Mouse (Mus musculus) CH12.LX (cell line): ENCODE data around the gene Bnc2. TPM values are rescaled to one million over a fixed set of nuclear protein-coding genes. Genes with fewer than 3 reads are reported as not detected.

Experiments used
- DNase-seq: peaks from one replicate; pipeline ENCODE4 v3.0.0-alpha.2; 2013; ENCODE audit errors: extremely low read depth
- H3K27ac ChIP-seq: 2 replicates; pipeline ENCODE4 v1.5.1; 2012; ENCODE audit warnings: low read depth, mild to moderate bottlenecking, control low read depth, moderate library complexity; ENCODE audit not compliant: insufficient read depth
- H3K27me3 ChIP-seq: replicated peaks from 2 replicates; pipeline ENCODE3; 2012; ENCODE audit warnings: inconsistent platforms
- H3K36me3 ChIP-seq, 2 experiments: replicated peaks in 1 of 2; 2 replicates each; pipeline versions ENCODE3 to v1.6.1; 2012; ENCODE audit warnings: inconsistent platforms in 1 of 2, low read length in 1 of 2, mild to moderate bottlenecking in 1 of 2, mixed read lengths in 1 of 2, moderate library complexity in 1 of 2; ENCODE audit not compliant: control insufficient read depth in 1 of 2, insufficient read depth in 1 of 2
- H3K4me1 ChIP-seq, 2 experiments: 2 replicates each; pipeline ENCODE4 v1.6.1; 2012; ENCODE audit warnings: inconsistent platforms in 1 of 2, moderate library complexity in 1 of 2; ENCODE audit not compliant: insufficient read depth in 2 of 2, control insufficient read depth in 1 of 2
- H3K4me2 ChIP-seq: 2 replicates; pipeline ENCODE4 v1.6.1; 2012; ENCODE audit warnings: low read depth, mild to moderate bottlenecking, control low read depth; ENCODE audit not compliant: poor library complexity, insufficient read depth, severe bottlenecking
- H3K4me3 ChIP-seq, 3 experiments: fragments of 150-350 bp in 1 of 3; sonication (generic) in 1 of 3; replicated peaks in 1 of 3; 2 replicates each; pipeline versions ENCODE3 to v1.5.1; 2011 to 2012; ENCODE audit warnings: low read depth in 2 of 3, low read length in 2 of 3, mild to moderate bottlenecking in 2 of 3, moderate library complexity in 2 of 3, control low read depth in 1 of 3, improper control_type of control experiment in 1 of 3, inconsistent platforms in 1 of 3, mixed read lengths in 1 of 3; ENCODE audit not compliant: poor library complexity in 1 of 3
- H3K79me2 ChIP-seq: replicated peaks from 2 replicates; pipeline ENCODE4 v1.6.1; 2012; ENCODE audit warnings: mild to moderate bottlenecking, moderate library complexity; ENCODE audit not compliant: control insufficient read depth, poor library complexity, insufficient read depth, severe bottlenecking; ENCODE audit errors: extremely low read depth
- H3K9ac ChIP-seq: 2 replicates; pipeline ENCODE4 v1.6.1; 2012; ENCODE audit warnings: low read depth, mild to moderate bottlenecking, control low read depth, moderate library complexity; ENCODE audit not compliant: insufficient read depth
- H3K9me3 ChIP-seq: replicated peaks from 2 replicates; pipeline ENCODE3; 2012; ENCODE audit warnings: low read length, inconsistent platforms, mixed read lengths
- BHLHE40 ChIP-seq: IDR thresholded peaks from 2 replicates; pipeline ENCODE4 v1.6.1; 2011; ENCODE audit warnings: mild to moderate bottlenecking, low read depth, low read length, improper control_type of control experiment
- CHD1 ChIP-seq: IDR thresholded peaks from 2 replicates; pipeline ENCODE4 v1.6.1; 2012; ENCODE audit warnings: low read depth, low read length, improper control_type of control experiment, inconsistent platforms
- CTCF ChIP-seq, 2 experiments: IDR thresholded peaks in 1 of 2; conservative IDR thresholded peaks in 1 of 2; 2 replicates each; pipeline ENCODE4 v1.5.1; 2011 to 2012; ENCODE audit warnings: low read depth in 2 of 2, low read length in 2 of 2, improper control_type of control experiment in 1 of 2, inconsistent platforms in 1 of 2, mild to moderate bottlenecking in 1 of 2, moderate library complexity in 1 of 2
- ELF1 ChIP-seq: IDR thresholded peaks from 2 replicates; pipeline ENCODE4 v1.6.1; 2014; ENCODE audit warnings: low read depth, mild to moderate bottlenecking, inconsistent platforms, low read length, improper control_type of control experiment
- EP300 ChIP-seq: IDR thresholded peaks from 2 replicates; pipeline ENCODE4 v1.6.1; 2011; ENCODE audit warnings: low read length, improper control_type of control experiment
- GABPA ChIP-seq: IDR thresholded peaks from 2 replicates; pipeline ENCODE4 v1.6.1; 2012; ENCODE audit warnings: low read depth, low read length, improper control_type of control experiment, inconsistent platforms; ENCODE audit not compliant: insufficient replicate concordance
- HCFC1 ChIP-seq: IDR thresholded peaks from 2 replicates; pipeline ENCODE4 v1.6.1; 2012; ENCODE audit warnings: low read depth, mild to moderate bottlenecking, inconsistent platforms, low read length, improper control_type of control experiment
- JUND ChIP-seq: conservative IDR thresholded peaks from 2 replicates; pipeline ENCODE4 v1.6.1; 2011; ENCODE audit warnings: low read depth, low read length, improper control_type of control experiment
- MAFK ChIP-seq: IDR thresholded peaks from 2 replicates; pipeline ENCODE4 v1.6.1; 2011; ENCODE audit warnings: low read length, improper control_type of control experiment; ENCODE audit not compliant: insufficient replicate concordance
- MAX ChIP-seq: IDR thresholded peaks from 2 replicates; pipeline ENCODE4 v1.6.1; 2011; ENCODE audit warnings: low read length, improper control_type of control experiment
- MEF2A ChIP-seq: IDR thresholded peaks from 2 replicates; pipeline ENCODE4 v1.6.1; 2014; ENCODE audit warnings: low read depth, mild to moderate bottlenecking, inconsistent platforms, low read length, improper control_type of control experiment, borderline replicate concordance
- MYC ChIP-seq: IDR thresholded peaks from 2 replicates; pipeline ENCODE4 v1.6.1; 2011; ENCODE audit warnings: low read depth, mild to moderate bottlenecking, improper control_type of control experiment, low read length
- NELFE ChIP-seq: IDR thresholded peaks from 2 replicates; pipeline ENCODE4 v1.6.1; 2011; ENCODE audit warnings: low read depth, low read length, improper control_type of control experiment
- NRF1 ChIP-seq: IDR thresholded peaks from 2 replicates; pipeline ENCODE4 v1.6.1; 2014; ENCODE audit warnings: low read depth, mild to moderate bottlenecking, inconsistent platforms, low read length, improper control_type of control experiment, moderate library complexity
- PAX5 ChIP-seq: IDR thresholded peaks from 2 replicates; pipeline ENCODE4 v1.6.1; 2012; ENCODE audit warnings: low read length, inconsistent platforms, mixed read lengths
- POLR2A ChIP-seq: IDR thresholded peaks from 2 replicates; pipeline ENCODE4 v1.6.1; 2011; ENCODE audit warnings: low read depth, mild to moderate bottlenecking, improper control_type of control experiment, low read length
- POLR2AphosphoS2 ChIP-seq: IDR thresholded peaks from 2 replicates; pipeline ENCODE4 v1.6.1; 2011; ENCODE audit warnings: low read depth, low read length, improper control_type of control experiment
- RAD21 ChIP-seq: IDR thresholded peaks from 2 replicates; pipeline ENCODE4 v1.6.1; 2011; ENCODE audit warnings: low read depth, mild to moderate bottlenecking, low read length, improper control_type of control experiment, moderate library complexity
- RCOR1 ChIP-seq: conservative IDR thresholded peaks from 2 replicates; pipeline ENCODE4 v1.6.1; 2012; ENCODE audit warnings: low read depth, mild to moderate bottlenecking, inconsistent platforms, low read length, improper control_type of control experiment
- TCF12 ChIP-seq: IDR thresholded peaks from 2 replicates; pipeline ENCODE4 v1.6.1; 2014; ENCODE audit warnings: low read depth, mild to moderate bottlenecking, inconsistent platforms, low read length, improper control_type of control experiment
- USF1 ChIP-seq: IDR thresholded peaks from 2 replicates; pipeline ENCODE4 v1.6.1; 2014; ENCODE audit warnings: low read depth, mild to moderate bottlenecking, inconsistent platforms, low read length, improper control_type of control experiment
- ZC3H11A ChIP-seq: IDR thresholded peaks from 2 replicates; pipeline ENCODE4 v1.6.1; 2012; ENCODE audit warnings: low read depth, mild to moderate bottlenecking, inconsistent platforms, low read length, improper control_type of control experiment
- ZKSCAN1 ChIP-seq: IDR thresholded peaks from 2 replicates; pipeline ENCODE4 v1.6.1; 2012; ENCODE audit warnings: low read depth, inconsistent platforms, low read length, improper control_type of control experiment, borderline replicate concordance
- ZNF384 ChIP-seq: IDR thresholded peaks from 2 replicates; pipeline ENCODE4 v1.6.1; 2012; ENCODE audit warnings: low read depth, low read length, improper control_type of control experiment, inconsistent platforms
- dilution Hi-C: fragments of 300-500 bp; cut with MboI; formaldehyde crosslinking; loops from 2 replicates; pipeline ENCODE4 v1.14.3; 2020; ENCODE audit warnings: low sequenced_read_pairs; ENCODE audit not compliant: extremely low pct_unique_long_range_greater_than_20kb, extremely low pct_ligation_motif_present
- in situ Hi-C: fragments of 300-500 bp; cut with MboI; formaldehyde crosslinking; loops from 3 replicates; pipeline ENCODE4 v1.14.3; 2019; ENCODE audit warnings: low sequenced_read_pairs, low pct_ligation_motif_present, low pct_unique_long_range_greater_than_20kb, mixed read lengths
- polyA plus RNA-seq: library from polyadenylated mRNA; unstranded; fragments of >175 nt; gene quantifications from 2 replicates; pipeline ENCODE4 v1.2.1, GENCODE M21; 2012; ENCODE audit warnings: low read depth; ENCODE audit not compliant: insufficient read length
- total RNA-seq, 2 experiments: library from RNA; depleted of rRNA; stranded (reverse); fragments of 300-350 nt in 1 of 2; fragments of >200 nt in 1 of 2; gene quantifications; 2 replicates each; pipeline ENCODE4 v1.2.3; 2012 to 2014

Bnc2 gene
- total and polyA plus RNA-seq, 3 experiments: not detected

DNA sequence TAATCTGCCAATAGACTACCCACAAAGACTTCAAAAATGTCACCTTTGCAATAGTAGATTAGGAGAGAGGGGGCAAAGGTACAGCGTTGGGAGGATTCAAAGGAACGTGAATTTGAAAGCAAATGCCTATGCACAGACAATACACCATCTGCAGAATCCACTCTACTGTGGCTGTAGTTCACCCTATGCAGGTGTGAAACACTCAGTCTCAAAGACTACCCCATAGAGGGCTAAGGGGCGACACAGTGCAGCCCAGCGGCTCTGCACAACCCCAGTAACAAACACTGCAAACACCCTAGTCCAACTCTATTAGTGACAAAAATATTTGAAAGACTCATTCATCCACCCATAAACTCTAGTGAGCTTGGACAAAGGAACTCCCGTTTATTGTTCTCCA, 218.2 kb downstream of the Bnc2 start:
- Histone ChIP-seq H3K9me3 (peaks cover 48% of the 10 kb centered on the region), H3K4me2 (no peak overlapping the region), H3K4me1 (no peaks in the 10 kb centered on the region), H3K36me3 (no peaks in the 10 kb centered on the region), H3K9ac (no peak overlapping the region), H3K27ac (no peak overlapping the region), H3K79me2 (no peaks in the 10 kb centered on the region), H3K4me3 (no peak overlapping the region), H3K27me3 (no peaks in the 10 kb centered on the region)
- no peak for DNase-seq
- in situ Hi-C loops: no loop called here
- dilution Hi-C loops: no loop called here
- TF ChIP-seq EP300: no peak
- no peak for TF ChIP-seq GABPA
- TF ChIP-seq RCOR1: no peak
- no peak for TF ChIP-seq TCF12
- no peak for TF ChIP-seq CHD1
- TF ChIP-seq ZKSCAN1: no peak
- no peak for TF ChIP-seq ELF1
- no peak for TF ChIP-seq POLR2A
- TF ChIP-seq MAX: no peak
- no peak for TF ChIP-seq MYC
- no peak for TF ChIP-seq NRF1
- no peak for TF ChIP-seq USF1
- TF ChIP-seq PAX5: no peak
- TF ChIP-seq ZNF384: no peak
- TF ChIP-seq MEF2A: no peak
- no peak for TF ChIP-seq JUND
- TF ChIP-seq NELFE: no peak

DNA sequence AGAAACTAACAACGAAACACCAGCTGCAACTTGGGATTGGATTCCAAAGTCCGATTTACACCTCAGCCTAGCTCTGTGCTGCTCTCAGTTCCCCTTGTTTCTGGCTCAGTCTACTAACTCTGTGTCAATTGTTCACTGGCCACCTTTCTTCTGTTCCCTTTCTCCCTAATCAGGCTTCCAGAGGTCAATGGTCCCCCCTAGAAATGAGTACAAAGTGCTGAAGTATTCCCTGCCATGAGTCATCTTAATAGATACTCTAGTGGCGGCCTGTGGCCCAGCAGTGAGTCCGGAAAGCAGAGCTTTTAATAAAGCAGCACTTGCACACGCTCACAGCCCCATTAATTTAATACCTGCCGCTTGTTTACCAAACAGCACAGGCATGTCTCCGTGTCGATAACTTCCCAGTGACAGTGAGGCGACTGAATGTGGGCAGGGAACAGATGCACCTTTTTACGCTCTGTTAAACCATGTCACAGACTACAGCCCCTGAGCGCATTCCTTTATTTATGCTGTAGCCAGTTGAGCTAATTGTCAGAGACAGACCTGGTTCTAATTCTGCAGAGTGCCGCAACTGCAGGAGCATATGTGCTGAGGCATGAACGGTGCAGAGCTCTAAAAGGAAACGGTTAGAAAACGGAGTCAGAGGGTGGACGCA, 218.8 kb downstream of the Bnc2 start:
- Histone ChIP-seq H3K27ac (no peak overlapping the region), H3K27me3 (no peaks in the 10 kb centered on the region), H3K4me3 (no peak overlapping the region), H3K4me2 (no peak overlapping the region), H3K79me2 (no peaks in the 10 kb centered on the region), H3K9ac (no peak overlapping the region), H3K36me3 (no peaks in the 10 kb centered on the region)
- DNase-seq: no peak
- in situ Hi-C loops: no loop called here
- TF ChIP-seq CTCF (conservative IDR thresholded peaks at IDR 0.05 in 1 of 2, IDR thresholded peaks at IDR 0.05 in 1 of 2; ENCODE audit: low read depth in 2 of 2, low read length in 2 of 2) (no peak), MAFK (no peak), HCFC1 (no peak), POLR2A (no peak), PAX5 (no peak), RAD21 (no peak), TCF12 (no peak), RCOR1 (no peak), ELF1 (no peak), ZNF384 (no peak), BHLHE40 (no peak), ZC3H11A (no peak), POLR2AphosphoS2 (no peak), ZKSCAN1 (no peak)
- TF ChIP-seq, all 38 proteins: peak for 0
- Histone ChIP-seq H3K9me3 (peaks cover 51% of the 10 kb centered on the region), H3K4me1 (no peaks in the 10 kb centered on the region)
- dilution Hi-C loops: no loop called here
